Mouse (Mus musculus) stomach, postnatal 0 days (tissue): ENCODE data around the gene Wdr60. TPM values are rescaled to one million over a fixed set of nuclear protein-coding genes. Genes with fewer than 3 reads are reported as not detected.

ENCODE experiments used
- ATAC-seq: fragments of 200-750 bp; cut with Nextera tagmentation; 2 replicates; pipeline ENCODE4 v1.8.0; 2017; ENCODE audit not compliant: low FRiP score, low TSS enrichment
- DNase-seq: peaks from one replicate; pipeline ENCODE4 v3.0.0-alpha.2; 2016; ENCODE audit warnings: low spot score
- H3K27ac ChIP-seq: fragments of 300-500 bp; sonication (generic); replicated peaks from 2 replicates; pipeline ENCODE4 v1.5.1; 2014; ENCODE audit warnings: mild to moderate bottlenecking, control low read depth
- H3K27me3 ChIP-seq: fragments of 300-500 bp; sonication (generic); 2 replicates; pipeline ENCODE4 v1.6.1; 2014; ENCODE audit warnings: low read length; ENCODE audit not compliant: control insufficient read depth, insufficient read depth
- H3K36me3 ChIP-seq: fragments of 300-500 bp; sonication (generic); 2 replicates; pipeline ENCODE4 v1.6.1; 2014; ENCODE audit warnings: low read length, mixed read lengths; ENCODE audit not compliant: control insufficient read depth, insufficient read depth
- H3K4me1 ChIP-seq: fragments of 300-500 bp; sonication (generic); replicated peaks from 2 replicates; pipeline ENCODE4 v1.6.1; 2014; ENCODE audit warnings: antibody characterized with exemption; ENCODE audit not compliant: control insufficient read depth, insufficient read depth
- H3K4me2 ChIP-seq: fragments of 300-500 bp; sonication (generic); replicated peaks from 2 replicates; pipeline ENCODE4 v1.6.1; 2014; ENCODE audit warnings: low read depth, mild to moderate bottlenecking, control low read depth, moderate library complexity
- H3K4me3 ChIP-seq: fragments of 300-500 bp; sonication (generic); 2 replicates; pipeline ENCODE4 v1.5.1; 2014; ENCODE audit warnings: low read depth, low read length, control low read depth
- H3K9ac ChIP-seq: fragments of 300-500 bp; sonication (generic); 2 replicates; pipeline ENCODE4 v1.6.1; 2014; ENCODE audit warnings: mild to moderate bottlenecking, low read length, control low read depth, mixed read lengths
- H3K9me3 ChIP-seq: fragments of 300-500 bp; sonication (generic); 2 replicates; pipeline ENCODE4 v1.6.1; 2016; ENCODE audit warnings: low read length; ENCODE audit not compliant: control insufficient read depth
- CTCF ChIP-seq: IDR thresholded peaks from 2 replicates; pipeline ENCODE4 v1.5.1; 2016; ENCODE audit warnings: antibody characterized with exemption, low read depth, mild to moderate bottlenecking, moderate library complexity
- EP300 ChIP-seq: optimal IDR thresholded peaks from 2 replicates; pipeline ENCODE3; 2016; ENCODE audit warnings: antibody characterized with exemption
- WGBS: fragments of 180-500 bp; shearing (Covaris S2); extraction: QIAGEN DNeasy Blood & Tissue Kit; methylation state at CpG from one replicate; pipeline ENCODE4 v1.1.7; 2014; 5-methylcytosine and 5-hydroxymethylcytosine counted together
- polyA plus RNA-seq: library from polyadenylated mRNA; unstranded; fragments of >200 nt; fragmentation: Nextera tagmentation; extraction: Ambion mirVana; gene quantifications from 2 replicates; pipeline ENCODE4 v1.2.1, GENCODE M21; 2015

The Wdr60 gene
- polyA plus RNA-seq, 1 experiment from 2014 or later, result 8.5 TPM

GRCm38 (mm10) chr12:116223107-116223506 is 39.7 kb downstream of the Wdr60 start:
- Histone ChIP-seq H3K36me3 (peaks cover 7% of the 10 kb centered on the region), H3K4me1 (no peaks in the 10 kb centered on the region), H3K9ac (no peak overlapping the region), H3K27ac (no peak overlapping the region), H3K9me3 (no peaks in the 10 kb centered on the region), H3K4me3 (no peak overlapping the region), H3K4me2 (no peak overlapping the region), H3K27me3 (no peaks in the 10 kb centered on the region)
- WGBS, result 69% methylated on average over 2 of the region's 2 CpGs
- no peak for DNase-seq
- TF ChIP-seq CTCF, result no peak
- TF ChIP-seq EP300, result no peak
- ATAC-seq, result no peak

- no peak overlapping the region for H3K27ac ChIP-seq
- H3K4me2 ChIP-seq, result no peak overlapping the region
- 52% methylated on average over 8 of the region's 8 CpGs for WGBS
- H3K9me3 ChIP-seq, result no peaks in the 10 kb centered on the region
- H3K4me3 ChIP-seq, result no peak overlapping the region
- no peak overlapping the region for H3K9ac ChIP-seq
- H3K27me3 ChIP-seq, result no peaks in the 10 kb centered on the region
- peaks cover 11% of the 10 kb centered on the region; the same call in 1 of the 2 replicates for H3K36me3 ChIP-seq
- ATAC-seq (no peak), DNase-seq (no peak)
- H3K4me1 ChIP-seq, result no peaks in the 10 kb centered on the region
- TF ChIP-seq EP300 (no peak), CTCF (no peak)
Observed at GRCm38 (mm10) chr12:116207486-116207885, 55.3 kb downstream of the Wdr60 start.

GRCm38 (mm10) chr12:116205726-116206125 is 57.1 kb downstream of the Wdr60 start:
- peak; percentile 69; the same call in 1 of the 2 replicates for ATAC-seq
- Histone ChIP-seq H3K9ac (no peak overlapping the region), H3K4me1 (no peaks in the 10 kb centered on the region), H3K4me2 (no peak overlapping the region), H3K4me3 (no peak overlapping the region), H3K27ac (peak overlapping the region; percentile 71; the same call in 1 of the 2 replicates), H3K36me3 (0 out of 2 replicates have a peak, but pooled peaks cover 4% of the 10 kb centered on the region), H3K27me3 (no peaks in the 10 kb centered on the region), H3K9me3 (no peaks in the 10 kb centered on the region)
- no peak for DNase-seq
- WGBS, result 47% methylated on average over 3 of the region's 3 CpGs
- TF ChIP-seq EP300 (no peak), CTCF (peak; percentile 38)

GRCm38 (mm10) chr12:116202176-116202981 is 60.4 kb downstream of the Wdr60 start:
- peak; percentile 63 for DNase-seq
- 32% methylated on average over 9 of the region's 9 CpGs for WGBS

GRCm38 (mm10) chr12:116198791-116199190 is 64.0 kb downstream of the Wdr60 start:
- Histone ChIP-seq H3K36me3 (no peaks in the 10 kb centered on the region), H3K4me3 (no peak overlapping the region), H3K27me3 (no peaks in the 10 kb centered on the region), H3K4me2 (no peak overlapping the region), H3K27ac (no peak overlapping the region), H3K9ac (no peak overlapping the region), H3K9me3 (no peaks in the 10 kb centered on the region), H3K4me1 (no peaks in the 10 kb centered on the region)
- WGBS, result 84% methylated on average over 6 of the region's 6 CpGs
- TF ChIP-seq CTCF (no peak), EP300 (no peak)
- no peak for ATAC-seq
- DNase-seq, result no peak

More at GRCm38 (mm10) chr12:116202176-116202981, 60.4 kb downstream of the Wdr60 start:
- Histone ChIP-seq H3K4me2 (no peak overlapping the region), H3K4me3 (no peak overlapping the region), H3K27ac (0 out of 2 replicates have a peak overlapping the region, but pooled peaks have one; percentile 18), H3K9ac (no peak overlapping the region), H3K9me3 (no peaks in the 10 kb centered on the region), H3K4me1 (no peaks in the 10 kb centered on the region), H3K27me3 (no peaks in the 10 kb centered on the region), H3K36me3 (no peaks in the 10 kb centered on the region)
- ATAC-seq, result peak; percentile 52; the same call in 1 of the 2 replicates
- TF ChIP-seq CTCF (peak; percentile 99), EP300 (no peak)

- TF ChIP-seq EP300 (no peak), CTCF (0 out of 2 replicates have a peak, but pooled peaks have one; percentile 8)
- H3K27me3 ChIP-seq, result no peaks in the 10 kb centered on the region
- WGBS, result 54% methylated on average over 8 of the region's 8 CpGs
- no peak; the same call in 1 of the 2 replicates for ATAC-seq
- DNase-seq, result no peak
- no peak overlapping the region for H3K4me2 ChIP-seq
- no peak overlapping the region for H3K9ac ChIP-seq
- H3K27ac ChIP-seq, result no peak overlapping the region
- no peaks in the 10 kb centered on the region for H3K36me3 ChIP-seq
- no peaks in the 10 kb centered on the region for H3K4me1 ChIP-seq
- no peak overlapping the region for H3K4me3 ChIP-seq
- no peaks in the 10 kb centered on the region for H3K9me3 ChIP-seq
Observed at GRCm38 (mm10) chr12:116196221-116196620, 66.6 kb downstream of the Wdr60 start.
